Mouse (Mus musculus): ENCODE results near the gene Adora3. TPM values are rescaled to one million over a fixed set of nuclear protein-coding genes. Genes with fewer than 3 reads are reported as not detected.

The Adora3 gene
- polyA plus RNA-seq, 1 experiment from 2014 or later: 4.6 TPM

Other genes starting within 250 kb of the Adora3 start
- gene Ddx20, start 183.3 kb upstream of the Adora3 start, polyA plus RNA-seq (2015; fragmentation: Nextera tagmentation; extraction: Ambion mirVana): 29.8 and 31.4 TPM in 2 replicates
- gene Inka2, start 166.3 kb upstream of the Adora3 start, polyA plus RNA-seq (2015; fragmentation: Nextera tagmentation; extraction: Ambion mirVana): 3.3 and 5.6 TPM in 2 replicates
- gene Rap1a, start 69.5 kb upstream of the Adora3 start, polyA plus RNA-seq (2015; fragmentation: Nextera tagmentation; extraction: Ambion mirVana): 100 and 106 TPM in 2 replicates
- 0.31 and 0.35 TPM in 2 replicates for gene Tmigd3, start within 50 bp of the Adora3 start, polyA plus RNA-seq (2015; fragmentation: Nextera tagmentation; extraction: Ambion mirVana)
- 0.32 and 0.51 TPM in 2 replicates for gene I830077J02Rik, start 61.8 kb downstream of the Adora3 start, polyA plus RNA-seq (2015; fragmentation: Nextera tagmentation; extraction: Ambion mirVana)
- gene Wdr77, start 88.5 kb downstream of the Adora3 start, polyA plus RNA-seq (2015; fragmentation: Nextera tagmentation; extraction: Ambion mirVana): 104 and 105 TPM in 2 replicates
- 391 and 421 TPM in 2 replicates for gene Atp5f1, start 89.2 kb downstream of the Adora3 start, polyA plus RNA-seq (2015; fragmentation: Nextera tagmentation; extraction: Ambion mirVana)
- gene Ovgp1, start 102.9 kb downstream of the Adora3 start, polyA plus RNA-seq (2015; fragmentation: Nextera tagmentation; extraction: Ambion mirVana): 0.96 and 1.3 TPM in 2 replicates
- not detected in 2 replicates for gene Pifo, start 143.8 kb downstream of the Adora3 start, polyA plus RNA-seq (2015; fragmentation: Nextera tagmentation; extraction: Ambion mirVana)
- gene Chil5, start 162.0 kb downstream of the Adora3 start, polyA plus RNA-seq (2015; fragmentation: Nextera tagmentation; extraction: Ambion mirVana): 0.21 and 0.23 TPM in 2 replicates
- not detected in 2 replicates for gene Chia1, start 242.4 kb downstream of the Adora3 start, polyA plus RNA-seq (2015; fragmentation: Nextera tagmentation; extraction: Ambion mirVana)

All from limb, embryonic 15.5 days (tissue).